Mouse (Mus musculus) G1E (cell line): ENCODE results near the gene Cdk17.

Experiments
- CTCF ChIP-seq: IDR thresholded peaks from 2 replicates; pipeline ENCODE4 v1.5.1; 2012; ENCODE audit warnings: low read depth, low read length, inconsistent platforms, mixed read lengths
- POLR2AphosphoS5 ChIP-seq: IDR thresholded peaks from 2 replicates; pipeline ENCODE4 v1.6.1; 2012; ENCODE audit warnings: low read depth, low read length, inconsistent platforms; ENCODE audit not compliant: insufficient replicate concordance

GRCm38 (mm10) chr10:93131865-93132566 is 28.7 kb upstream of the Cdk17 start:
- no peak for TF ChIP-seq CTCF
- TF ChIP-seq POLR2AphosphoS5: no peak
